Mouse (Mus musculus): ENCODE results near the gene Lipf. TPM values are rescaled to one million over a fixed set of nuclear protein-coding genes. Genes with fewer than 3 reads are reported as not detected.

The Lipf gene
- polyA plus RNA-seq (2015; fragmentation: Nextera tagmentation; extraction: Ambion mirVana), result not detected in 2 replicates

DNA sequence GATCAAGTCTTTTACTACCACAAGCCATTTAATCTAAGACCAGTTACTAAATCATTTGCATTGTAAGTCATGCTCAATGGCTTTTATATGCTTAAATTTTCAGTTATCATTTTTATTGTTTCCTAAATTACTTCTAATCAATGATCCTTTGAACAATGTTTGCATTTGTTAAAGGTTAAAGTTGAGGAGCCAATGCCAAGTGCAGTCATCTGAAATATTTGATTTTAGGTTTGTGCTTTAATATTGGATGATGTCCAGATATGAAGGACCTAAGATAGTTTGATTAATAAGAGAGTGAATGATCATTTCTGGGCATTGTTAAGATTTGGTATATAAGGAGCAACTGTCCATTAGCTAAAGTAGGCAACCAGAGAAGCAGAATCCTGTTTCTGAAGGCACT lies at the start of gene Lipf:
TSS of gene Lipf (plus strand) at position 301 of the 400 bp plus-strand sequence.

GRCm38 (mm10) chr19:34008002-34008401 lies 47.0 kb downstream of the Lipf start, which contains the start of gene Lipk:
Gene Lipk (plus strand): TSS chr19:34008290.

Other genes with a start within 250 kb of the Lipf start
- 0.16 TPM in 1 of 2 replicates, not detected in the other for gene Lipo2, start 209.8 kb upstream of the Lipf start, polyA plus RNA-seq (2015; fragmentation: Nextera tagmentation; extraction: Ambion mirVana)
- gene Lipo3, start 199.2 kb upstream of the Lipf start, polyA plus RNA-seq (2015; fragmentation: Nextera tagmentation; extraction: Ambion mirVana), result 17.9 and 20.6 TPM in 2 replicates
- gene Lipo1, start 173.7 kb upstream of the Lipf start, polyA plus RNA-seq (2015; fragmentation: Nextera tagmentation; extraction: Ambion mirVana), result not detected in 2 replicates
- 0.54 TPM in 2 replicates for gene Lipk, start 47.1 kb downstream of the Lipf start, polyA plus RNA-seq (2015; fragmentation: Nextera tagmentation; extraction: Ambion mirVana)
- 0.51 and 0.74 TPM in 2 replicates for gene Lipn, start 106.2 kb downstream of the Lipf start, polyA plus RNA-seq (2015; fragmentation: Nextera tagmentation; extraction: Ambion mirVana)
- 0.14 TPM in 1 of 2 replicates, not detected in the other for gene Lipm, start 139.7 kb downstream of the Lipf start, polyA plus RNA-seq (2015; fragmentation: Nextera tagmentation; extraction: Ambion mirVana)
- gene Ankrd22, start 204.9 kb downstream of the Lipf start, polyA plus RNA-seq (2015; fragmentation: Nextera tagmentation; extraction: Ambion mirVana), result not detected in 2 replicates
- gene Stambpl1, start 231.0 kb downstream of the Lipf start, polyA plus RNA-seq (2015; fragmentation: Nextera tagmentation; extraction: Ambion mirVana), result 6.5 and 7.4 TPM in 2 replicates

Measured in adrenal gland, postnatal 0 days (tissue).